Mouse (Mus musculus) fat pad, adult 2 months (tissue): ENCODE results near the gene Sh2b3.
"Not testable (repeated sequence)": the region's sequence is repeated elsewhere in the genome, so short reads cannot be mapped to it uniquely, and the experiment has no call there.

ENCODE experiments used
- DNase-seq: peaks from one replicate; pipeline ENCODE4 v3.0.0-alpha.2; 2011; ENCODE audit warnings: low read depth, low spot score; ENCODE audit errors: extremely low read depth

Gene Sh2b3

DNA sequence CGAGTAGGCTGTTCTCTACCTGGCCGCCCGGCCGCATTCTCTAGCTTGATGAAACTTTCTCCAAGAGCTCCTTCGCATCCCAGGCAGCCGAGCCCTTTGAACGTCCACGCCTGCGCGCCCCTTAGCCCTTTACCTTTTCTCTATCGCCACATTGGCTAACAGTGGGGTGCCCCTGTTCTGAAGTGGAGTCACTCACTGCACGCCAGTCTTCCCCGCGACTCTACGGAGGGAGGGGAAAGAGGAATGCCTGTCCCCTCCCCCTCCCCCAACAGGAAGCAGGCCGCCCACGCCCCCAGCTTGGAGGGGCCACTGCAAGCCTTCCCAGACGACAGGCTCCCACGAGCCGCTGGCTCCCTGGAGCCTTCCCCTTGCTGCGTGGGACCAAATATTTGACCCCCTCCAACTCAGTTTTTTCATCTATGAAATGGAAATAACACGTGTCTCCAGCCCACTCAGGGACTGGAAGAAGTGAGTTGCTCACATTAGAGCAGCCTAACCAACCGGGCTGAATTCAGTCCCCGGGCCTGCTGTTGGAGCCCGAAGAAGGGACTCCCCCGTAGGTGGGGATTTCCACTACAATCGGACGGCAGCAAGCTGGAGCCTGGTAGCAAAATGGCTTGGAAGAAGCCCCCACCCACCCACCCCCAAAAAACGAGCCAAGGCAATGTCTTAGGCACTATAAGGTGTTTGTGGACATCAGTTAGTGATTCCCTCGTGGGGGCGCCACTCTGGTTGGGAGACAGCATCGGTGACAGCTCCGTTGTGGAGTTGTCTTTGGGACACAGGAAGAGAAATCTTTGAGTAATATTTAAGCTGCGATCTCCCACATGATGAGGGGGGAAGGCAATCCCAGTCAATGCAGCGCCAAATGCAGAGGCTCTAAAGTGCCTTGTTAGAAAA is at the start of gene Sh2b3:
Sh2b3 (minus strand) TSS at position 206 of the 900 bp plus-strand sequence.
- DNase-seq = no peak

GRCm38 (mm10) chr5:121883356-121883755 is 45.9 kb upstream of the Sh2b3 start:
- no peak for DNase-seq

GRCm38 (mm10) chr5:121879211-121879610 is 41.8 kb upstream of the Sh2b3 start:
- no peak for DNase-seq

DNA sequence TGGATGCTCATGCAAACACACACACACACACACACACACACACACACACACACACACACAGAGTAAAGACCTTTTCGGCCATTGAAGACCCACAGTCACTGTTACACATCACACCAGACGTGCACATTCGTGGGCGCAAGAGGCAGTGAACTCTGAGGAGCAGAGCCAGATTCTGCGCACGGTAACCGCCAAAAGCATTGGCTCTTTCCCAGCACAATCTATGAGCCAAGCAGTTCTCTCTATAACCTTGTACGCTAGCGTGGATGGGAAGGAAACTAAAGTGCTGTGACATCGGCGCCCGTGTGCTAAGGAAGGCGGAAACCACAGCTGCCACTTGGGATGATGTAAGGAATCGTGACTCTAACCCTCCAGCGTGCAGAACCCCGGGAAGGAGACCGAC is 41.3 kb upstream of the Sh2b3 start:
- no peak for DNase-seq

- no peak for DNase-seq
Measured at GRCm38 (mm10) chr5:121876901-121877300, 39.5 kb upstream of the Sh2b3 start.

- no peak for DNase-seq
Measured at GRCm38 (mm10) chr5:121875041-121875440, 37.6 kb upstream of the Sh2b3 start.

DNA sequence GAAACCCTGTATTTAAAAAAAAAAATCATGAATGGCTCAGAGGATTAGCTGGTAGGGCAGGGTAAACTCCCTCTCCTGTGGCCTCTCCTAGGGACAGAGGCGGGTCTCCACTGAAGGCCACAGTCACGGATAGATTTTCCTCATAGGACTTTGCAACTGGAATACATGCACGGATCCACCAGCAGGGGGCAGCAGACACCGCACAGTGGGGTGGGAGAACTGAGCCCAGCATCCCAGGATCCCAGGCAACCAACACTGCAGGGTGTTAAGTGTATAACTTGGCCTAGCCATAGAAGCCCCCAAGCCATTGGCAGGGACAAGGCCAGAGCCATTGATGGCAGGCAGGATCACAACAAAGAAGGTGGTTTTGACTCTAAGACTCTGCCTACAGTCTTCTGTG is 34.7 kb upstream of the Sh2b3 start:
- DNase-seq = no peak

DNA sequence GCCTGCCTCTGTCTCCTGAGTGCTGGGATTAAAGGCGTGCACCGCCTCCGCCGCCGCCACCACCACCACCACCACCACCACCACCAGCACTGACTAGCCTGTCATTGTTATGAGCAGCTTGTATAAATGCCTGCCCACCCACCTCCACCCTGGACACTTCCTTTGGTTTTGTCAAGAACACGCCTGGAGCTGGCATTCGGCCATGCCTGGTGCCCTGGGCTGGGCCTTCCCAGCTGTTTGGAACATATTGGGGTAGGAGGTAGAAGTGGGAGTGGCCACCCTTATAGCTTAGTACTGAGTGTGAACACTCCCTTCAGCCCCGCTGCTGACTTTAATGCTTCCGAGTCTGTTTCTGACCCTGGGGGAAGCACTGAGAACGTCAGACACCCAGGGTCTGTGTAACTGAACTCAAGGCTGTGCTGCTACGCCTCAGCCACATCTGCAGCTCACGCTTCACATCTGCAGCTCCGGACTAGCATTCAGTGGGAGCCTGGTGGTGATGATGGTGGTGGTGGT is 34.1 kb upstream of the Sh2b3 start:
- no peak for DNase-seq

DNA sequence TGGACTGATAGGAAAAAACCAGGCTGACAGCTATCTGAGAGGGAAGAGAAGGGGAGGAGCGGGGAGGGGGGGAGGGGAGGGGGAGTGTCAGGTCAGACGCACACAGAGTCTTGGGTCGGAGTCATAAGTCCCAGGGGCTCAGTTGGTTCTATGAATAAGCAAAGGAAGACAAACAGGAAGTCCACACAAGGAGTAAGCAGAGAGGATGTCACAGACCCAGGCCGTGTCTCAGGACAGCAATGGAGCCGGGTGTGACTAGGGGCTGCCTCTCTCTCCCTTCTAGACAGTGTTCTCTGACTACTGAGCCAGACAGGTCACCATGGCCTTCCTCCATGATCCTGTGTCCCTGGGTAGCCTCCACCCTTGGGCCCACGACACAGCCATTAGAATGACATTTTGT is 33.4 kb upstream of the Sh2b3 start:
- no peak for DNase-seq

GRCm38 (mm10) chr5:121867963-121868362 is 30.5 kb upstream of the Sh2b3 start:
- no peak for DNase-seq

DNA sequence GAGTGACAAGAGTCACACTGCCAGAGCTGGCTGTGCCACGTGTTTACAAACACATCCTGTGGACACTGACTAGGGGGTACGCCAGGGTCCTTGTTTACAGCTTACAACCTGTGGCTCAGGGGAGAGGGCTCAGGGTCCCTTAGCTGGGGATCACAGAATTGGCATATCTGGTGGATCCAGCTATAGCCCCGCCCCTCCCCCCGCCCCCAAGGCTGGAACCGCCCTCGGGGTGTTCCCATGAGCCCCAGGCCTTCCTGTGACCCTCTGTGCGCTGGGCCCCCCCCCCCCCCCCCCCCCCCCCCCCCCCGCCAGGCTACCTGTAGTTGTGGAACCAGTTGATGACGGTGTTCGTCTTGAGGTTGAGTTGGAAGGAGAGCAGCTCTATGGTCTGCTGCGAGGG is 26.9 kb upstream of the Sh2b3 start:
- DNase-seq = no peak

DNA sequence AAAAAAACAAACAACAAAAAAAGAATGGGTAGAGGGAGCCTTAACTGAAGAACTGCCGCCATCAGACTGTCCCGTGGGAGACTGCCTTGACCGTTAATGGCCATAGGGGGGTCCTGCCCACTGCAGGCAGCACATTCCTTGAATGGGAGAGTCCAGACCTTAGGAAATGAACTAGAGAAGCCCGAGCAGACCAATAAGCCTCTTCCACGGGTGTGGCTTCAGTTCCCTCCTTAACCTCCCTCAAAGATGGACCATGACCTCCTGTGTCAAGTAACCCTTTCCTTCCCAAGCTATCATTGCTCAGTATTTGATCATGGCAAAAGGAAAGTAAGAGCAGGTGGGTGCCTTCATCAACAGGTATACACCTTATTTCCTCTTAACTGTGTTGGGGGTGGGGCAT is 24.5 kb upstream of the Sh2b3 start:
- DNase-seq = no peak

DNA sequence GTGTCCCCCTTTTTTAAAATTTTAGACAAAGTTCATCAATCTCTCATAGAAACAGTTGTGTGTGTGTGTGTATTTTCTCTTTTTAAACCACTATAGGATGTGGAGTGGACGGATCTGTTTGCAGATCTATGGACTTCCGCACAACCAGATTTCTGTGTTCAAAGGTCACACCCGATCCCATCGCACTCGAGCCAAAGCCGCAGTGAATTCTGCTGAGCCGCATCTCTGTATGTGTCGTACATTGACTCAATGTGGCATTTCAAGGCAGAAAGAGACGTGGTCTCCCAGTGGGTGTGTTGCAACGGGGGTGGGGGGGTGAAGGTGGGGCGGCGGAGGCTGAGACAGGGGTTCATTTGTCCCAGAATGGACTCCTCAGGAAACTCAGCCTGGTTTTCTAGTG is 21.0 kb upstream of the Sh2b3 start:
- no peak for DNase-seq

DNA sequence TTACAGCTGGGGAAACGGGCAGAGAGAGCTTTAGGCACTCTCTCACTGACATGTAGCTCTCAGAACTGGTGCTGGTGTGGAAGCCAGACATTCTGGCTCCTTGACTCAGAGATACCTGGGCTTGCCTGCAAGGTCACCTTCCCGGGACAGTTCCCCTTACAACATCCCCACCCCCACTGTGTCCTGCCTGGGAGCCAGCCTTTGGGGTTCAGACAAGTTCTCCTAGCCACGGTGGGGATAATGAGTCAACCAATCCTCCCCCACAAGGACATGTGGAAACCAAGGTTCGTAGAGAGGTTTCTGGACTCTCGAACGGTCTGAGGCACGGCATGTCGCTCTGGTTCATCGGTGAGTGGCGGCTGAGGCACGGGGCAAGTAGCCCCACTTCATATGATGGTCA is 19.3 kb upstream of the Sh2b3 start:
- DNase-seq = no peak

GRCm38 (mm10) chr5:121854768-121855167 is 17.3 kb upstream of the Sh2b3 start:
- no peak for DNase-seq

DNA sequence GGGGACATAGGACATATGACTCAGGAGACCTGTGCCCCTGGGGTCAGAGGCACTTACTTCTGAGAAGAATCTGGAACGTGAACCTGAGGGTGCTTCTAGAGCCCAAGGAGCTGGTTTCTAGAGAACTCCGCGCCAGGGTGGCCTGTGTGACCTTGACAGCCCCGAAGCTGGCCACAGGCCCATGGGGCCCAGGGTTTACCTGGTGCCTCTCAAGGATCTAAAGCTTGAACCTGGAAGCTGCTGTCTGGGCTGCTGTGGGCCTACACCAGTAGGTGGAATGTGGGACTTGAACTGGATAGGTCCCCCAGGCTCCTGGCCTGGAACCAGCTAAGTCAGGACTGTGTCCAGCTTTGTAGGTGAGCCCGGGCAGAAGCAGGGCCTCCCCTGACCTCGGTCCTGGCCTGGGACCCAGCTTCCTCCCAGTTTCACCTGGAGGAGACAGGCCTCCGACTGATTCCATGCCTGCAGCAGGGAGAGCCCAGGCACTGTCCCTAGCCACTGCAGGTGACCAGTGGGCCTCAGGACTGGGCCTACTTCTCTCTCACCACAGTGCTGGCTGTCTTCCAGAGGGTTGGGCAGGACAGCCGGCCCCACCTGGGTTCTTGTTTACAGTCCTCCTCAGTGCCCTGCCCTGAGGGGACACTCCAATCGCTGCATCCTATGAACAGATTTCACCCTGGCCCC is 16.1 kb upstream of the Sh2b3 start:
- no peak for DNase-seq

DNA sequence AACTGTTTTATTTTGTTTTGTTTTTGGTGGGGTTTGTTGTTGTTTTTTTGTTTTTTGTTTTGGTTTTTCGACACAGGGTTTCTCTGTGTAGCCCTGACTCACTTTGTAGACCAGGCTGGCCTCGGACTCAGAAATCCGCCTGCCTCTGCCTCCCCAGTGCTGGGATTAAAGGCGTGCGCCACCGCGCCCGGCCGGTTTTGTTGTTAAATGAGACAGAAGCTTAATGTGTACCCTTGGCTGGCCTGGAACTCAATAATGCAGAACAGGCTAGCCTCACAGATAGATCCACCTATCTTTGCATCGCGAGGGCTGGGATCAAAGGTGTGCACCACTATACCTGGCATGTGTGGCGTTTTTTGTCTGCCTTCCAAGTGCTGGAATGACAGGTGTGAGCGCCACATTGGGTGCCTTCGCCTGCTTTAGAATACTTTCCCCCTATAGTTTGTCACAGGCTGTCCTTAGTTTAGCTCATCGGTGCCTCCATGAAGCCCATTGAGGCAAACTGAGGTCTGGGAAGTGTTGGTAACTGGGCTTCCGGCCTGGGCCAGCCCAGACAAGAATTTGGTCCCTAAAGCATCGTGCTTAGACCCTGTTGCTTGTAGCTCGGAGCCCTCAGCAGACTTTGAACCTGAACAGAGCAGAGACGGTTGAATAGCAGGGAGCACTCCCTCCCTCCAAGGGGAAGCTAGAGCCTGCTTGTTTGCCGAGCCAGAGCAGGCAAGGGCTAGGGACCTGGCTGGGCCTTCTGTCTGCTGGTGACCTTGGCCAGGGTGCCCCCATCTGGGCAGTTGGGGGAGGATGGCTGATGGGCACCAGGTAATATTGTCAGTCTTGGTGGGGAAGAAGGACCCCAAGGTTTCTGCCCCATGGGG is 12.3 kb upstream of the Sh2b3 start:
- no peak for DNase-seq

GRCm38 (mm10) chr5:121848743-121849142 is 11.3 kb upstream of the Sh2b3 start, which contains the start of gene Pheta1:
Gene Pheta1, plus strand, starts transcription at chr5:121848984.
- DNase-seq = no peak

DNA sequence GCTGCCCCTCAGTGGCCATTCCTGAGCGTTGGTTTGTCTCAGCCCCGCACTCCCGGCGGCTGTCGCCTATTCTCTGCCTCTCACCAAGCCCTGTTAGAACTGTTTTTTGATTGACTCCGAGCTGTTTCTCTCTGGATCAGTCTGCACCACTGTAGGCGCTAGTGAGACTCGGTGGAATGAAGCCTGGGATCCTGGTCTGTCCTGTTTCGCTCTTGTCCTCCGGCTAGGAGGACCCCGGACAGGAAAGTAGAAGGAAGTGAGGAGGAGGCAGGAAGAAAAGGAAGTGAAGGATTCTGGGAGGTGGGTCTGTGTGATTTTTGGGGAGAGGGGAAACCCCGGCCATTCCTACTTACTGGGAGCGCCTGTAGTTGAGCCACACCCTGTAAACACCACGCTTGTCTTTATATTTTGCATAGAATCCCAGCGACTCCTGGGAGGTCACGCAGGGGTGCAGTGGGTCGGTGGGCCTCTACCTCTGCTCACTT is 10.6 kb upstream of the Sh2b3 start:
- no peak for DNase-seq

- DNase-seq = not testable (repeated sequence)
Measured at GRCm38 (mm10) chr5:121847269-121847668, 9.8 kb upstream of the Sh2b3 start.

GRCm38 (mm10) chr5:121846322-121846721 is 8.9 kb upstream of the Sh2b3 start:
- no peak for DNase-seq
